Mouse (Mus musculus) erythroblast, embryonic 14.5 days (primary cell): ENCODE results near the gene Sh3kbp1. TPM values are rescaled to one million over a fixed set of nuclear protein-coding genes. Genes with fewer than 3 reads are reported as not detected.

Source experiments
- H3K27me3 ChIP-seq: 2 replicates; pipeline ENCODE4 v1.6.1; 2012; ENCODE audit warnings: inconsistent platforms; ENCODE audit not compliant: control insufficient read depth
- H3K36me3 ChIP-seq: 2 replicates; pipeline ENCODE4 v1.6.1; 2012; ENCODE audit warnings: mild to moderate bottlenecking, inconsistent platforms; ENCODE audit not compliant: control insufficient read depth
- H3K4me1 ChIP-seq: 2 replicates; pipeline ENCODE4 v1.6.1; 2012; ENCODE audit warnings: inconsistent platforms; ENCODE audit not compliant: control insufficient read depth
- H3K4me3 ChIP-seq: replicated peaks from 2 replicates; pipeline ENCODE3; 2012; ENCODE audit warnings: moderate library complexity, mild to moderate bottlenecking, inconsistent platforms
- H3K9me3 ChIP-seq: 2 replicates; pipeline ENCODE4 v1.6.1; 2012; ENCODE audit warnings: low read length, inconsistent platforms, mixed read lengths; ENCODE audit not compliant: control insufficient read depth
- GATA1 ChIP-seq: IDR thresholded peaks from 2 replicates; pipeline ENCODE4 v1.6.1; 2012; ENCODE audit warnings: low read length, inconsistent platforms, mixed read lengths
- TAL1 ChIP-seq: IDR thresholded peaks from 3 replicates; pipeline ENCODE4 v1.6.1; 2012; ENCODE audit warnings: low read length, inconsistent platforms, mixed read lengths
- polyA plus RNA-seq: library from polyadenylated mRNA; stranded (reverse); fragments of >175 nt; gene quantifications from 2 replicates; pipeline ENCODE4 v1.2.3, GENCODE M21; 2012

The Sh3kbp1 gene
- polyA plus RNA-seq, 1 experiment, result 0.31 TPM

GRCm38 (mm10) chrX:159954430-159954779, 327.3 kb downstream of the Sh3kbp1 start:
- TF ChIP-seq TAL1, result no peak
- no peak for TF ChIP-seq GATA1
- Histone ChIP-seq H3K4me1 (no peaks in the 10 kb centered on the region), H3K27me3 (peaks cover 2% of the 10 kb centered on the region; the same call in 1 of the 2 replicates), H3K9me3 (no peaks in the 10 kb centered on the region), H3K4me3 (no peak overlapping the region), H3K36me3 (no peaks in the 10 kb centered on the region)

DNA sequence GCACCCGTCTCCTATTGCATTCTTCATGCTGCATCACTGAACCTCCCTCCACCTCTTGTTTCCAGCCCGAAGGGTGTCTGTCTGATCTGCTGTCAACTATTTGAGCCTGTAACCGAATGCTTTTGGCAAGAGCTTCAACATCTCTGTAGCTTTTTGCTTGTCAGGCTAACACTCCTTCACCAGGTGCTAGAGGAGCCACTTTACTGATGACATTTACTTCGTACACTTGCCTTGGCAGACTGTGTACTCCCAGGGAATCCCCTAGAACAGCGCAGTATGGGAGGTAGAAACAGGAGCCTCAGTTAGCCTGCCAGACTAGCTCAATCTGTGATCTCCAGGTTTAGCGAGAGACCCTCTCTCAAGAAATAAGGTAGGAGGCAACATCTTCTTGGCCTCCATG, 328.4 kb downstream of the Sh3kbp1 start:
- TF ChIP-seq GATA1 (no peak), TAL1 (no peak)
- no peaks in the 10 kb centered on the region for H3K9me3 ChIP-seq
- H3K36me3 ChIP-seq, result no peaks in the 10 kb centered on the region

GRCm38 (mm10) chrX:159961385-159961784, 334.3 kb downstream of the Sh3kbp1 start:
- Histone ChIP-seq H3K4me1 (no peaks in the 10 kb centered on the region), H3K9me3 (no peaks in the 10 kb centered on the region), H3K4me3 (no peak overlapping the region), H3K36me3 (no peaks in the 10 kb centered on the region), H3K27me3 (peaks cover 4% of the 10 kb centered on the region)
- no peak for TF ChIP-seq TAL1

More for the DNA sequence above, 328.4 kb downstream of the Sh3kbp1 start:
- no peak overlapping the region for H3K4me3 ChIP-seq
- H3K4me1 ChIP-seq, result no peaks in the 10 kb centered on the region
- H3K27me3 ChIP-seq, result peaks cover 2% of the 10 kb centered on the region; the same call in 1 of the 2 replicates

DNA sequence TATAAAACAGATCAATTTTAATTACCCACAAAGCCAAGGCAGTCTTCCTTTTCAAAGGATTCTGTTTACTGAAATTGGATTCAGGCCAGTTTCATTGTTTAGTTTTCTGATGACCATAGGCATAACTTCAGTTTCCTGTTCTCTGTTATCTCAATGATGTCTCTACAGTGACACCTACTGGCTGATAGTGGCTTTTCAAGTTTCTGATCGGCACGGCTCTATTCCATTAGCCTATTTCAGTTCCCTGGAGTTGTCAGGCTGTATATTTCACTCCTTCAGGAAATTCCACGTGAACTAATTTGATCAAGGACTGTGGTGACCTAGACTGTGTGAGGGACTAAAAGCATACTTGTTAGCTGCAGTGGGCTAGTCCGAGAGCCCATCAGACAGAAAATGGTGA, 336.2 kb downstream of the Sh3kbp1 start:
- Histone ChIP-seq H3K4me1 (no peaks in the 10 kb centered on the region), H3K9me3 (no peaks in the 10 kb centered on the region), H3K27me3 (peaks cover 4% of the 10 kb centered on the region), H3K36me3 (no peaks in the 10 kb centered on the region), H3K4me3 (no peak overlapping the region)
- no peak for TF ChIP-seq GATA1
- no peak for TF ChIP-seq TAL1

DNA sequence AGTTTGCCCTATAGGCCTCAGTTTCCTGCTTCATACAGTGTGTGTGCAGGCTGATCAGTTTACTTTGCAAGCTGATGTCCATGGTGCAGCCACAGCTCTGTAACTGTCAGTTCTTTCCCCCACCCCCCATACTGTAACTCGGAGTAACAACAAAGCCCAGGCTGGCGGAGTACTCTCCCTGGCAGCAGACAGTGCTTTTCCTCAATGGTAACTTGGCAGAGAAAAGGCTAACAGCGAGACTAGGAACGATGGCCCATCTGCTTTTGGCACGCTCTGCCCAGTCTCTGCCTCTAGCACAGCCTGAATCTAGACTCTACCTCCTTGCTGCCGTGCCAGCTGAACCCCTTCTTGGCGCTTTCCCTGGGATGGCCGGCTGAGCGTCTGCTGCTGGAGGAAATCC, 336.9 kb downstream of the Sh3kbp1 start:
- no peak for TF ChIP-seq GATA1
- no peak for TF ChIP-seq TAL1
- Histone ChIP-seq H3K4me1 (no peaks in the 10 kb centered on the region), H3K27me3 (peaks cover 4% of the 10 kb centered on the region), H3K36me3 (no peaks in the 10 kb centered on the region), H3K4me3 (no peak overlapping the region), H3K9me3 (no peaks in the 10 kb centered on the region)

GRCm38 (mm10) chrX:159969025-159969424, 342.0 kb downstream of the Sh3kbp1 start:
- no peak overlapping the region for H3K4me3 ChIP-seq
- peaks cover 4% of the 10 kb centered on the region for H3K27me3 ChIP-seq
- H3K4me1 ChIP-seq, result no peaks in the 10 kb centered on the region
- no peaks in the 10 kb centered on the region for H3K36me3 ChIP-seq
- no peaks in the 10 kb centered on the region for H3K9me3 ChIP-seq
- TF ChIP-seq GATA1, result no peak
- TF ChIP-seq TAL1, result no peak

DNA sequence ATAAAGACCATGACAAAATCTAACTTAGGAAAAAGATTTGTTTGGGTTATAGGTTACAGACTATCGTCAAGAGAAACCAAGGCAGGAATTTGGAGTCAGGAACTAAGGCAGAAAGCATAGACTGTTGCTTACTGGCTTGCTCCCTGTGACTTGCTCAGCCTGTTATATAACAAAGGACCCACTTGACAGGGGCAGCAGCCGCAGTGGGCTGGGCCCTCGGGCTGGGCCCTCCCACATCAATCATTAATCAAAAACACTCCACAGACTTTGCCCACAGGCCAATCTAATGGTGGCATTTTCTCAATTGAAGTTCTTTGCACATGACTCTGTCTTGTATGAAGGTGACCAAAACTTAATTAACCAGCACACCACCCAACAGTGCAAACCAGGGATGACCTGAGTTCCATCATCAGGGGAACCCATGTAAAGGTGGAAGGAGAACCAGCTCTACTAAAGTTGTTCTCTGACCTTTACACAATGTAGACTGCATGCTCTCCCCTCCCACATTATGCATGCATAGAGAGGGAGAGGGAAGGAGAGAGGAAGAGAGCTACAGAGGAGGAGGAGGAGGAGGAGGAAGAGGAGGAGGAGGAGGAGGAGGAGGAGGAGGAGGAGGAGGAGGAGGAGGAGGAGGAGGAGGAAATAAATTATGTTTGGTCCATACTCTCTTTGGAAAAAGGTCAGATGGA, 344.2 kb downstream of the Sh3kbp1 start:
- no peaks in the 10 kb centered on the region; the same call in 1 of the 2 replicates for H3K27me3 ChIP-seq
- no peaks in the 10 kb centered on the region for H3K4me1 ChIP-seq
- no peak for TF ChIP-seq TAL1
- TF ChIP-seq GATA1, result no peak
- H3K36me3 ChIP-seq, result no peaks in the 10 kb centered on the region
- no peaks in the 10 kb centered on the region for H3K9me3 ChIP-seq
- no peak overlapping the region for H3K4me3 ChIP-seq

GRCm38 (mm10) chrX:159973730-159974129, 346.7 kb downstream of the Sh3kbp1 start:
- Histone ChIP-seq H3K4me3 (no peak overlapping the region), H3K36me3 (no peaks in the 10 kb centered on the region), H3K9me3 (no peaks in the 10 kb centered on the region), H3K27me3 (no peaks in the 10 kb centered on the region; the same call in 1 of the 2 replicates), H3K4me1 (no peaks in the 10 kb centered on the region)
- no peak for TF ChIP-seq TAL1
- no peak for TF ChIP-seq GATA1

DNA sequence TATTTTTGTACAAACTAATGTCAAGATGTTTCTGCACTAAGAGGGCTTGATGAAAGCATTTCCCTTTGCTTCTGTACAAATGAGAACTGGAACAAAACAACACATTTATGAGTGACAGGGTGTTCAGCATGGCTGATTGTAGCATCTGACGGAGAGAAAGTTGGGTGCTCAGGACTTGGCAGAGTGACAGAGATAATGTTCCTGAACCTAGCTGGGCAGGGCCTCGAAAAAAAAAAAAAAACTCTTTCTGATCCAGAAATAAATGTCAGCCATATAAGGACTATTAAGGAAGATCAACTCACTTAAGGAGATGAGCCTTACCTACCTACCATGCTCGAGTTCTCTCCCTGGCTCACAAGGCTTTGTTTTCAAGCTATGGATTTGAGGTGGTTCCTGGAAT, 349.2 kb downstream of the Sh3kbp1 start:
- Histone ChIP-seq H3K9me3 (no peaks in the 10 kb centered on the region), H3K27me3 (no peaks in the 10 kb centered on the region), H3K4me1 (no peaks in the 10 kb centered on the region), H3K4me3 (no peak overlapping the region), H3K36me3 (no peaks in the 10 kb centered on the region)
- TF ChIP-seq TAL1 (no peak), GATA1 (no peak)
